8 mouse cellular contexts compared by ENCODE assay signal in genomic region chr7:45537602-45538001, GRCm38 (mm10). TPM values are rescaled to one million over a fixed set of nuclear protein-coding genes. Genes with fewer than 3 reads are reported as not detected.
DNase-seq lines count a peak whose midpoint lies in the region; ATAC-seq and TF ChIP-seq lines count a peak whose summit lies in the region.

No protein-coding gene starts in this region.

- DNase-seq in heart, embryonic 10.5 days (ENCODE audit: low spot score): no peak
- DNase-seq in heart, postnatal 10 days: no peak
- DNase-seq in hindbrain, embryonic 10.5 days (ENCODE audit: low spot score): no peak
- DNase-seq in liver, postnatal 0 days: no peak
- DNase-seq in spleen, postnatal 10 days (ENCODE audit: low spot score in 2 of 2): no peak
- no peak for DNase-seq in testis, postnatal 10 days (ENCODE audit: low spot score)
- DNase-seq in spleen, postnatal 4 days (ENCODE audit: low spot score in 2 of 2): no peak

- H3K27ac ChIP-seq in heart, embryonic 10.5 days: peak overlapping the region; percentile 84; the same call in 1 of the 2 replicates
- H3K27ac ChIP-seq in bone marrow macrophage, adult 2 months (ENCODE audit: insufficient read depth, low read depth, low read length): no peak overlapping the region
- H3K27ac ChIP-seq in hindbrain, embryonic 10.5 days: peak overlapping the region; percentile 88
- no peak overlapping the region for H3K27ac ChIP-seq in liver, postnatal 0 days (ENCODE audit: low read depth)

- no peak for TF ChIP-seq EP300 in liver, postnatal 0 days (IDR thresholded peaks at IDR 0.05; ENCODE audit: low read depth)

- no peaks in the 10 kb centered on the region for H3K9me3 ChIP-seq in heart, embryonic 10.5 days
- no peaks in the 10 kb centered on the region for H3K9me3 ChIP-seq in hindbrain, embryonic 10.5 days
- no peaks in the 10 kb centered on the region for H3K9me3 ChIP-seq in liver, postnatal 0 days (ENCODE audit: low read length)

- H3K4me1 ChIP-seq in heart, embryonic 10.5 days: peaks cover 17% of the 10 kb centered on the region
- peaks cover 12% of the 10 kb centered on the region for H3K4me1 ChIP-seq in bone marrow macrophage, adult 2 months (ENCODE audit: control insufficient read depth, insufficient read depth, low read length)
- H3K4me1 ChIP-seq in hindbrain, embryonic 10.5 days (replicated peaks): peaks cover 36% of the 10 kb centered on the region
- H3K4me1 ChIP-seq in liver, postnatal 0 days (ENCODE audit: insufficient read depth): peaks cover 15% of the 10 kb centered on the region; the same call in 1 of the 2 replicates

- intact Hi-C loops in heart, postnatal 10 days (cut with DNase I): no loop called here

- H3K4me2 ChIP-seq in liver, postnatal 0 days (ENCODE audit: low read depth, low read length): peak overlapping the region; percentile 77

- no peaks in the 10 kb centered on the region for H3K36me3 ChIP-seq in heart, embryonic 10.5 days
- no peaks in the 10 kb centered on the region for H3K36me3 ChIP-seq in hindbrain, embryonic 10.5 days
- no peaks in the 10 kb centered on the region for H3K36me3 ChIP-seq in liver, postnatal 0 days (replicated peaks; ENCODE audit: insufficient read depth, low read length)

- no peak overlapping the region for H3K9ac ChIP-seq in liver, postnatal 0 days (replicated peaks)

- WGBS in heart, embryonic 10.5 days: 71% methylated on average over 10 of the region's 10 CpGs
- WGBS in hindbrain, embryonic 10.5 days: 78% methylated on average over 10 of the region's 10 CpGs
- WGBS in liver, postnatal 0 days (ENCODE audit: insufficient replicate concordance): 83% methylated on average over 10 of the region's 10 CpGs

- TF ChIP-seq POLR2A in bone marrow macrophage, adult 2 months (IDR thresholded peaks at IDR 0.05; ENCODE audit: borderline replicate concordance, low read depth, low read length): no peak

- TF ChIP-seq CTCF in bone marrow macrophage, adult 2 months (IDR thresholded peaks at IDR 0.05; ENCODE audit: low read depth, low read length): no peak
- TF ChIP-seq CTCF in liver, postnatal 0 days (IDR thresholded peaks at IDR 0.05; ENCODE audit: low read depth): no peak

- H3K4me3 ChIP-seq in heart, embryonic 10.5 days: peak overlapping the region; percentile 67
- peak overlapping the region; percentile 66 for H3K4me3 ChIP-seq in bone marrow macrophage, adult 2 months (ENCODE audit: insufficient read depth, low read length)
- peak overlapping the region; percentile 67 for H3K4me3 ChIP-seq in hindbrain, embryonic 10.5 days
- no peak overlapping the region for H3K4me3 ChIP-seq in liver, postnatal 0 days (ENCODE audit: low read depth, low read length)

- H3K27me3 ChIP-seq in heart, embryonic 10.5 days (ENCODE audit: insufficient read depth, poor library complexity, severe bottlenecking): peaks cover 6% of the 10 kb centered on the region; the same call in 1 of the 2 replicates
- no peaks in the 10 kb centered on the region for H3K27me3 ChIP-seq in hindbrain, embryonic 10.5 days (ENCODE audit: insufficient read depth, poor library complexity, severe bottlenecking)
- no peaks in the 10 kb centered on the region for H3K27me3 ChIP-seq in liver, postnatal 0 days (ENCODE audit: insufficient read depth, low read length)

- no peak for ATAC-seq in liver, postnatal 0 days

RNA-seq across cellular contexts. Expression of gene Plekha4, which starts 11.5 kb away (rescaled TPM):
- polyA plus RNA-seq in heart, embryonic 10.5 days (2016; fragmentation: Nextera tagmentation; extraction: Ambion mirVana): 0.59 and 0.64 TPM in 2 replicates
- total RNA-seq in heart, postnatal 10 days (2021): 1 to 10 TPM; 4.1 to 5.6 TPM
- polyA plus RNA-seq in bone marrow macrophage, adult 2 months (2012; ENCODE audit: insufficient read depth, insufficient read length, missing spikeins): 1.0 and 1.6 TPM in 2 replicates
- 4.1 and 4.5 TPM in 2 replicates for polyA plus RNA-seq in hindbrain, embryonic 10.5 days (2016; fragmentation: Nextera tagmentation; extraction: Ambion mirVana)
- polyA plus RNA-seq in liver, postnatal 0 days (2015; fragmentation: Nextera tagmentation; extraction: Ambion mirVana): 0.51 and 0.91 TPM in 2 replicates

RNA-seq across cellular contexts. Expression of gene Ppp1r15a, which starts 11.5 kb away (rescaled TPM):
- 28.2 and 31.2 TPM in 2 replicates for polyA plus RNA-seq in heart, embryonic 10.5 days (2016; fragmentation: Nextera tagmentation; extraction: Ambion mirVana)
- 10 to 100 TPM; 24.5 to 45.4 TPM for total RNA-seq in heart, postnatal 10 days (2021)
- 21.3 and 26.7 TPM in 2 replicates for polyA plus RNA-seq in bone marrow macrophage, adult 2 months (2012; ENCODE audit: insufficient read depth, insufficient read length, missing spikeins)
- polyA plus RNA-seq in hindbrain, embryonic 10.5 days (2016; fragmentation: Nextera tagmentation; extraction: Ambion mirVana): 18.6 and 20.2 TPM in 2 replicates
- polyA plus RNA-seq in liver, postnatal 0 days (2015; fragmentation: Nextera tagmentation; extraction: Ambion mirVana): 104 and 113 TPM in 2 replicates

RNA-seq across cellular contexts. Expression of gene Hsd17b14, which starts 17.1 kb away (rescaled TPM):
- polyA plus RNA-seq in heart, embryonic 10.5 days (2016; fragmentation: Nextera tagmentation; extraction: Ambion mirVana): 0.42 and 1.2 TPM in 2 replicates
- under 1 TPM; 0.25 to 0.34 TPM for total RNA-seq in heart, postnatal 10 days (2021)
- polyA plus RNA-seq in bone marrow macrophage, adult 2 months (2012; ENCODE audit: insufficient read depth, insufficient read length, missing spikeins): 2.0 and 2.5 TPM in 2 replicates
- 1.1 and 1.5 TPM in 2 replicates for polyA plus RNA-seq in hindbrain, embryonic 10.5 days (2016; fragmentation: Nextera tagmentation; extraction: Ambion mirVana)
- 0.24 and 0.62 TPM in 2 replicates for polyA plus RNA-seq in liver, postnatal 0 days (2015; fragmentation: Nextera tagmentation; extraction: Ambion mirVana)

RNA-seq across cellular contexts. Expression of gene Nucb1, which starts 27.4 kb away (rescaled TPM):
- 163 and 198 TPM in 2 replicates for polyA plus RNA-seq in heart, embryonic 10.5 days (2016; fragmentation: Nextera tagmentation; extraction: Ambion mirVana)
- total RNA-seq in heart, postnatal 10 days (2021): 100 to 1,000 TPM; 144 to 151 TPM
- polyA plus RNA-seq in bone marrow macrophage, adult 2 months (2012; ENCODE audit: insufficient read depth, insufficient read length, missing spikeins): 278 and 296 TPM in 2 replicates
- polyA plus RNA-seq in hindbrain, embryonic 10.5 days (2016; fragmentation: Nextera tagmentation; extraction: Ambion mirVana): 110 and 115 TPM in 2 replicates
- 91.5 and 103 TPM in 2 replicates for polyA plus RNA-seq in liver, postnatal 0 days (2015; fragmentation: Nextera tagmentation; extraction: Ambion mirVana)

RNA-seq across cellular contexts. Expression of gene Bcat2, which starts 32.4 kb away (rescaled TPM):
- 76.7 and 80.8 TPM in 2 replicates for polyA plus RNA-seq in heart, embryonic 10.5 days (2016; fragmentation: Nextera tagmentation; extraction: Ambion mirVana)
- 10 to 100 TPM; 54.7 to 54.9 TPM for total RNA-seq in heart, postnatal 10 days (2021)
- 87.0 and 93.0 TPM in 2 replicates for polyA plus RNA-seq in bone marrow macrophage, adult 2 months (2012; ENCODE audit: insufficient read depth, insufficient read length, missing spikeins)
- 37.1 and 46.2 TPM in 2 replicates for polyA plus RNA-seq in hindbrain, embryonic 10.5 days (2016; fragmentation: Nextera tagmentation; extraction: Ambion mirVana)
- 32.3 and 38.9 TPM in 2 replicates for polyA plus RNA-seq in liver, postnatal 0 days (2015; fragmentation: Nextera tagmentation; extraction: Ambion mirVana)

Comparison
In these comparisons a context has a peak if more than half of its experiments do, and no peak if none do; other contexts are left out.
1. H3K27ac ChIP-seq: peak in heart, embryonic 10.5 days (single experiment) and hindbrain, embryonic 10.5 days (single experiment); none in bone marrow macrophage, adult 2 months (single experiment) and liver, postnatal 0 days (single experiment).